In genomic region chr11:35893018-35893421, GRCm38 (mm10) we compare ENCODE assay signal across 9 mouse cellular contexts. TPM values are rescaled to one million over a fixed set of nuclear protein-coding genes. Genes with fewer than 3 reads are reported as not detected.
DNase-seq lines count a peak whose midpoint lies in the region; ATAC-seq lines count a peak whose summit lies in the region.
"Had no signal": no experiment of that assay in that cellular context is flagged by ENCODE, and none has a peak within 500 bp of the region (broad histone marks: within the 10 kb centered on the region; RNA-seq: fewer than 3 reads in every experiment).

No protein-coding gene starts in this region.

- H3K4me2 ChIP-seq in embryonic facial prominence, embryonic 11.5 days (ENCODE audit: low read depth, low read length) = no peak overlapping the region

- intact Hi-C loops in heart, postnatal 25 days (cut with DNase I) = no loop called here
- intact Hi-C loops in heart, postnatal 10 days (cut with DNase I) = no loop called here

- DNase-seq in heart, adult 11 months = peak; percentile 88
- no peak for DNase-seq in heart, postnatal 25 days (ENCODE audit: low spot score)
- DNase-seq in embryonic facial prominence, embryonic 11.5 days (ENCODE audit: low spot score) = no peak
- DNase-seq in heart, postnatal 10 days = peak; percentile 32 to 46
- DNase-seq in lung, postnatal 25 days (ENCODE audit: low spot score) = peak; percentile 18
- no peak for DNase-seq in embryo, embryonic 9.5 days (ENCODE audit: extremely low spot score)
- no peak for DNase-seq in kidney, adult 9 months
- DNase-seq in adrenal gland, postnatal 36 days = no peak

- 25% methylated on average over 10 of the region's 10 CpGs for WGBS in embryonic facial prominence, embryonic 11.5 days

- H3K27me3 ChIP-seq in embryonic facial prominence, embryonic 11.5 days (ENCODE audit: control insufficient read depth, insufficient read depth, low read length) = no peaks in the 10 kb centered on the region

- 0 out of 2 replicates have a peak overlapping the region, but pooled peaks have one; percentile 18 for H3K9ac ChIP-seq in embryonic facial prominence, embryonic 11.5 days (replicated peaks; ENCODE audit: low read length)

- ATAC-seq in embryonic facial prominence, embryonic 11.5 days (replicated peaks; ENCODE audit: insufficient number of reproducible peaks, low FRiP score, low TSS enrichment, low read depth) = no peak

- no peak overlapping the region; the same call in 1 of the 2 replicates for H3K27ac ChIP-seq in embryonic facial prominence, embryonic 11.5 days (replicated peaks; ENCODE audit: low read depth, low read length)
- H3K27ac ChIP-seq: macrophage had no signal

- H3K9me3 ChIP-seq in embryonic facial prominence, embryonic 11.5 days (replicated peaks; ENCODE audit: control insufficient read depth, low read length) = no peaks in the 10 kb centered on the region

- no peaks in the 10 kb centered on the region; the same call in 1 of the 2 replicates for H3K4me1 ChIP-seq in embryonic facial prominence, embryonic 11.5 days (ENCODE audit: control insufficient read depth, insufficient read depth, low read length)

- H3K36me3 ChIP-seq in embryonic facial prominence, embryonic 11.5 days (replicated peaks; ENCODE audit: control insufficient read depth, insufficient read depth, low read depth, low read length) = no peaks in the 10 kb centered on the region

- no peak overlapping the region for H3K4me3 ChIP-seq in embryonic facial prominence, embryonic 11.5 days (ENCODE audit: low read depth, low read length)

RNA-seq across cellular contexts. Expression of gene Rars, which starts 58.7 kb away (rescaled TPM):
- total RNA-seq in heart, postnatal 25 days (2021) = 10 to 100 TPM; 36.8 to 38.4 TPM
- 122 and 132 TPM in 2 replicates for polyA plus RNA-seq in embryonic facial prominence, embryonic 11.5 days (2014; fragmentation: Nextera tagmentation; extraction: Ambion mirVana)
- total RNA-seq in heart, postnatal 10 days (2021) = 10 to 100 TPM; 40.9 to 41.5 TPM
- total RNA-seq in adrenal gland, postnatal 36 days (2021) = 10 to 100 TPM; 71.8 to 82.4 TPM

Comparison
In these comparisons a context has a peak if more than half of its experiments do, and no peak if none do; other contexts are left out.
1. DNase-seq: peak in heart, adult 11 months (single experiment), heart, postnatal 10 days (2 of 2) and lung, postnatal 25 days (single experiment); none in heart, postnatal 25 days (single experiment), embryonic facial prominence, embryonic 11.5 days (single experiment), embryo, embryonic 9.5 days (single experiment), kidney, adult 9 months (single experiment) and adrenal gland, postnatal 36 days (0 of 2).